Mouse (Mus musculus) embryonic fibroblast, embryonic 13.5 days (primary cell): ENCODE results near the gene Cyb561d1.

Experiments used
- CTCF ChIP-seq: IDR thresholded peaks from 2 replicates; pipeline ENCODE4 v1.5.1; 2011; ENCODE audit warnings: mild to moderate bottlenecking, control low read depth, low read length, moderate library complexity, borderline replicate concordance; ENCODE audit not compliant: insufficient read depth
- POLR2A ChIP-seq: IDR thresholded peaks from 2 replicates; pipeline ENCODE4 v1.6.1; 2011; ENCODE audit warnings: low read depth, mild to moderate bottlenecking, control low read depth, low read length, moderate library complexity

DNA sequence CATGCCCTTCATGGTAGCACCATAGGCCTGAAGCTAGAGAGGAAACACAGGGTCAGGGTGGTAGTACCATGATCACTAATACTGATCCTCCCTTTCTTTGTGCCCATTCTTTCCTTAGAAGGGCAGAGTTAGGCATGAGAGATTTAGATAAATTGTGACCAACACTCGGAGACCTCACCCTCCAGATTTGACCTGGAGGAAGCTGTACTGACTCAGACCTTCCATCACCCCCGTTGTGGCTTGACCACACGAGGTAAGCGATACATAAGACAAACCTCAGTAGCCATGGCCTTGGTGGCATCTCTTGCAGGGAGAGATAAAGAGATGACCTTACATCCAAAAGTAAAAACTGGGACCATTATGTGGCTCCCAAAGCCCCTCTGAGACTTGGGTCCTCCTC, 5.7 kb downstream of the Cyb561d1 start:
- TF ChIP-seq CTCF (no peak), POLR2A (no peak)
